Mouse (Mus musculus) right cerebral cortex, postnatal 10 days (tissue): Measurements from ENCODE around the gene Pkd1l2.

Source experiments
- DNase-seq, 2 experiments: peaks; one replicate each; pipeline ENCODE4 v3.0.0; 2021; ENCODE audit warnings: low spot score in 2 of 2

Gene Pkd1l2

GRCm38 (mm10) chr8:116975066-116975465 lies 107.2 kb downstream of the Pkd1l2 start:
- DNase-seq, result no peak

DNA sequence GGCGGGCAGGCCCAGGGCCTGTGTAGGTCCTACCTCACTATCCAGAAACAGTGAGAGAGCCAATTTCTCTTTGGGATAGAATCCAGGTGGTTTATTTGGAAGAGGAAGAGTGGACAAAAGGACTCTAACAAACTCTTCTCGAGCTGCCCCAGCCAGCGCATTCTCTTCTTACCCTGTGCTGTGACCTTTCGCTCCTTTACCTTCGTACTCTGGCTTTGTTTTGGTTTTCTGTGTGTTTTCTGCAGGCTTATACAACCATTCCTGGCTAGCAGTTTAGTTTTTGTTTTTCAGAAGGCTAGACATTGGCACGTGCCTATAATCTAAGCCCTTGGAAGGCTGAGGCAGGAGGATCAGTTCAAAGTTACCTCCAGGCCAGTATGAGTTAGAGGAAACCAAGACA lies 112.7 kb downstream of the Pkd1l2 start:
- no peak for DNase-seq

GRCm38 (mm10) chr8:116954415-116954814 lies 127.8 kb downstream of the Pkd1l2 start:
- peak; percentile 87 to 92 for DNase-seq

DNA sequence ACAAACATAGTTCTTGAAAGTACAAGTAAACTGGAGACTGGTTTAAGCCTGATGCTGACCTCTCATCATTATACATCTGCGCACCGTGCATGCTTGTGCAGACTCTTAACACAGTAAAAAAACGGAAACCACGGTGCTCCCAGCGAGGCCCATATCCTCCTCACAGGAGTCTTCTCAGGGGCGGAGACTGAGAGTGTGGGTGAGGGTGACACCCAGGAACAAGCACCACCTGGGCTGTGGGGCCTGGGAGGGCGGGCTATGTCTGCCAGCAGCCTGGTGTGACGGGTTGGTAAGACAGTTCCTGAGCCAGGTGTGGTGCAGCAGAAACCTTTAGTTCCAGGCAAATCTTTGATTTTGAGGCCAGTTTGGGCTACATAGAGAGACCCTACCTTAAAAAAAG lies 129.8 kb downstream of the Pkd1l2 start:
- no peak for DNase-seq

DNA sequence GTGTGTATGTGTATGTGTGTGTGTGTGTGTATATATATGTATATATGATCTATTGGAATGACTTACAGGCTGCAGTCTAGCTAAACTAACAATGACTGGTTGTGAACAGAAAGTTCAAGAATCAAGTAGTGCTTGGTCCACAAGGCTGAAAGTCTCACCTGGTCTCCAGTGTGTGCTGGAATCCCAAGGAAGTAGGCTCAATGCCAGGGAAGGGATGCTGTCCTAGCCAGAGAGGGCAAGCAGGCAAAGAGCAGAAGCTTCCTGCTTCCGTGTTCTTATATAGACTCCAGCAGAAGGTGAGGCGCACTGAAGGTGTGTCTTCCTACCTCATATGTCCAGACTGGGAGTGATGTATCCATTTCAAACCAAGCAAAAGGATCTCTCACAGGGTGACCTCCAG lies 130.5 kb downstream of the Pkd1l2 start:
- no peak for DNase-seq

DNA sequence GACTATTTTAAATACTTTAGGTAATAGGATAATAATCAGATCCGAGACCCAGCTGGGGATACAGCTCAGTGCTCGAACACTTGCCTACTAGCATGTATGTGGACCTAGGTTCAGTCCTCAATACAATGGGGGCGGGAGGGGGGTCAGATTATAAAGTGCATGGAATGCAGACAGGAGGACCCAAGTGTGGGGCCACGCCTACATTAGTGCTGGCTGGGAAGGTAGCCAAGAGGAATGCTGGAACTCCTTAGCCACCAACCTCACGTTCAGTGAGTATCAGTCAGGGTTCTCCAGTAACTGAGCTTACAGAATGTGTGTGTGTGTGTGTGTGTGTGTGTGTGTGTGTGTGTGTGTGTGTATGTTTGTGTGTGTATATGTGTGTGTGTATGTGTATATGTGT lies 130.9 kb downstream of the Pkd1l2 start:
- DNase-seq, result no peak

DNA sequence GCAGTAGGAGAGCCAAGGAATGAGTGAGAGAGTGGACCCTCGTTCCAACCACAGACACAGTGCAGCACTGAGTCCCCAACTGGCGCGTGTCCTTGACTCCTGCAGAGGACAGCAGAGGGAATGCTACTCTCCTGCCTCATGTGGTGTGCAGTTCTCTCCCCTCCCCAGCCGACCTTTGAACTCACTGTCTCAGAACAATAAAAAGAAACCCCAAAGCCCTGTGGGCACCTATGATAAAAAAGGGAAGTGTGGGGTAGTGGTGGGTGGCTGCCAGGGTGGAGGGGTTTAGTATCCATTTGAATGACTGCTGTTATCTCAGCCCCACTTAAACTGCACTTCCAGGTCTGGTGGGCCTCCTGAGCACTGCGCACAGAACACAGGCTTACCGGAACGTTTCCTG lies 134.7 kb downstream of the Pkd1l2 start:
- no peak for DNase-seq

- no peak for DNase-seq
These were observed 135.4 kb downstream of the Pkd1l2 start for GRCm38 (mm10) chr8:116946851-116947250.

DNA sequence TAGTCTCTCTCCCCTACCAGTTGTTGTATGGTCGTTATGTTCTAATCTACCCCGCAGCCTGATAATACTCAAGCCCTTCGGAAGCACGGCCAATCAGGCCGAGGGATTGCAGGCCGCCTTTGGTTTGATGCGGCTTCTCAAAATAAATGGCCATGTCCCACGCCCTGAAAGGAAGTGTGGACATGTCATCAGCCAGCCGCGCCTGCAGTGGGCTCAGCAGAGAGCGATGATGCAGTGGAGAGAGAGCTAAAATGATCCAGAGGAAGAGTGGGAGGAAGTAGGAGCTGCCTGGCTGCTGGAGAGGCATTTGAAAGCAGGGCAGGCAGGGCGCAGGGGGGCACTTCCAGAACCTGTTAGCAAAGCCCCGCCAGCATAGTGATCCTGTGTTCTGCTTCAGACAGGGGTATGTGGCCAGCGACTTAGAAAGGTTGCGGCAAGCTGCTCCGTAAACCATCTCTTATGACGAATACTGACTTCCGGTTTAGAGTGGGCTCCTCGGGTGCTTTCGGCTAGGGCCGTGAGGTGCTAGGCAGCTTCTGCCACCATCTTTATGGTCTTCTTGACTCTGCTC lies 135.9 kb downstream of the Pkd1l2 start:
- DNase-seq, result peak; percentile 36 to 51
